Mouse (Mus musculus): ENCODE results near the gene 1110008L16Rik.
"Not testable (repeated sequence)": the region's sequence is repeated elsewhere in the genome, so short reads cannot be mapped to it uniquely, and the experiment has no call there.

Gene 1110008L16Rik

DNA sequence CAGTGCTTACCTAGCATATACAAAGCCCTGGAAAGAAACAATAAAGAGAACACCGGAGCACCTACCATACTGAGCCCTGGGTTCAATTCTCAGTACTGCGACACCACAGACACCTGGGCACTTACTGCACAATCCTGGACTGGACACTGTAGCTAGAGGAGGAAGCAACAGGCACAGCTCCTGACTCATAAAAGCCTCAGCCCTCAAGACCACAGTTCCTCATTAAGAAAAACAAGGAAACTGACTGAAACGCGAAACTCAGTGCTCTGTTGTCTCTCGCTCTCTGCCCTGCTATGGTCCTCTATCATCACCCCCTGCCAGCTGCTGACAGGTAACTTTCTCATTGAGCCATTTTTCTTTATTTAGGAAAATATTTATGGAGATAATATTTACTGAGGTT lies at the start of gene 1110008L16Rik:
TSS of gene 1110008L16Rik (plus strand) at position 242 of the 400 bp plus-strand sequence.
- no peak for DNase-seq

DNA sequence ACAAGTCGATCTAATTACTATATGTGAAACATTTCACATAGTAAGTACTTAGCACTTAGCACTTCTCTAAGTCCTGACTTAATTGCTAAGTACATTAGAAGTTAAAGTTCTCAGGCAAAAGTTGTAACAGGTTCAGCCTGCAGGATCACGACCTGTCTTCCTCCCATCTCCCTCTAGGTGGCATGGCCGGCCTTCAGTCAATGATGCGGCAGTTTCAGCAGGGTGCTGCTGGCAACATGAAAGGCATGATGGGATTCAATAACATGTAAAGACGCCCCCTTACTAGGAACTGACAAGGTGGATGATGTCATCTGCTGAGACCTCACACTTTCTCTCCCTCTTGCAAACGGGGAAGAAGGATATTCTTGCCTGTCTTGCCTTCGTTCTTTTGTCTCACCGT lies 37.4 kb upstream of the 1110008L16Rik start:
- DNase-seq, result not testable (repeated sequence)

DNA sequence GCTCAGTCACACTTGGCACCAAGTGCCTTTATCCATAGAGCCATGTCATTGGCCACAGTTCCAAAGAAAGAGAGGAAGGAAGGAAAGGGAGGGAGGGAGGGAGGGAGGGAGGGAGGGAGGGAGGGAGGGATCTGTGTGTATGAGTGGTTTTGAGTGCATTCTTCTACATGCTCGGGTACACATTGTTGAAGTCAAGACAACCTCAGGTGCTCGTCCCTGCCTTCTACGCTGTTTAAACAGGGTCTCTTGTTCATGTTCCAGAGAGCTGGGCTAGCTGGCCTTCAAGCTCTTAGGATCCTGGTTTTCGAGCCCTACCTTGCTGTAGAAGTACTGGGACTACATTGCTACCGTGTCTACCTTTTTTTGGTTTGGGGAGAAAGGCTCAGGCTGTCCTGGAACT lies 36.0 kb upstream of the 1110008L16Rik start:
- DNase-seq, result not testable (repeated sequence)

DNA sequence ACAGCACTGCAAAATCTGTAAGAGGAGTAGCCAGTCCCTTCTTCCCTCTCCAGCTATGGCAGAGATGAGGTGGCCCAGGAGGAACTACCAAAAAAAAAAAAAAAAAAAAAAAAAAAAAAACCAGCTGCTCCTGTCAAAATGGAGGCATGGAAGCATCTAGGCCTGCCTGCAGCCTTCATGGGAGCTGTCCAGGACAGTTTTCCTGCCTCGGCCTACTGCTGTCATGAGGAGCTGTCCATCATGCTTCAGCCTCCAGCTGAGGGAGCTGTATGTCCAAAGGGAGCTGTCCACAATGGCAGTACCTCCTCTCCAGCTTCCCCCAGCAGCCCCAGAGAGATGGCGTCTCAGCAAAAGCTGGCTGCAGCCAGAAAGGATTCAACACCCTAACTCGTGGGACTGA lies 27.1 kb upstream of the 1110008L16Rik start:
- DNase-seq, result no peak

DNA sequence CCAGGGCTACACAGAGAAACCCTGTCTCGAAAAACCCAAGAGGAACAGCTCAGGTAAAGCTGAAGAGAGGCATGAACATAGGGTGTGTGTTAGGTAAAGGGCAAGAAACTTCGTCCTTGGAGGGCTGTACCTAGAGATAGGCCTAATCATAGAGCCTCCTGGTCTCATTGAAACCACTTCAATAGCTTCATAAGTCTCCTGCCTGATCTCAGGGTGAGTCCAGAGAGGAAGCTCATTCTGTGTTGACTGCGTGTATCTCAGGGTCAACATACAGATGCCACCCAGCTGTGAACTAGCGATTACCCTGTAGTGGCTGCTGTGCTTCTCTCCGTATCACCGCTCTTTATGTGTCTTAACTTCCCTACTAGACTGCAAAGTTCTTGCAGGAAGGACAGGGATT lies 21.8 kb upstream of the 1110008L16Rik start:
- DNase-seq, result not testable (repeated sequence)

DNA sequence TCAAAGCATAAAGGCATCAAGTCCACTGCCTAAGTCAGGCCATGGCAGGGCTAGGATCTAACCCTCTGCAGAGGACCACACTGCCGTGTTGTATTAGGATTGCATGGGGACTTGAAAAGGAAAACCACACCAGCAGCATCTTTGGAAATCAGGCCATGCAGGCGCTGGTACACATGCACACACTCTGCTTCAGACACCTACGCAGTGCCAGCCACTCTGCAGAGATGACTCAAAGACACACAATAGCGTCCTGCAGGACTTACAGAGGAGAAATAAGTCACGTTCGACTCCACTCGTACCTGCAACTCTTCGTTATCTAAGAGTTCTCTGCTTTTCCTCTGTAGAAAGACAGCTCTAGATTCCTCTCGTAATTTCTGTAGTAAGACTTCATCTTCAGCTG lies 1.3 kb upstream of the 1110008L16Rik start:
- no peak for DNase-seq

DNA sequence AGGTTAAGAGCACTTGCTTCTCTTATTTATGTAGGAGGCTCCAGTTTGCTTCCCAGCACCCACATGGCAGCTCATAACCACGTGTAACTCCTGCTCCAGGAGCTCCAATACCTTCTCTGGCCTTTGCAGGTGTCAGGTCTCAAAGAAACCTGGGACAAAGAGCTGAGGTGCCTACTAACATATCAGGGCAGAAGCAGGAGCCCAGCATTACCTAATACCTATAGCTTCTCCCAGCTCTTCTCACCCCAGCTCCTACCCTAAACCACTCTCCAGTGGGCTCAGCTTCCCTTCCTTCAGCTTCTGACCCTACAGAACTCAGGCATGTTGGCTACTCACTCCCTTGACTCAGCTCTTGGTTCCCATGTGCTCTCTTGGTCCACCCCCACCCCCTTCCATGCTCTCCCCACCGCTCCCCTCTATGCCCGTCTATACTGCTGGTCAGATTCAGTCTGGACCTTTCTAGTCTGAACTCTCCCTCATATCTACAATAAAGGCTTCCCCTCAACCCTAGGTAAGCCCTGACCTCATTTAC lies 1.5 kb downstream of the 1110008L16Rik start:
- no peak for DNase-seq

DNA sequence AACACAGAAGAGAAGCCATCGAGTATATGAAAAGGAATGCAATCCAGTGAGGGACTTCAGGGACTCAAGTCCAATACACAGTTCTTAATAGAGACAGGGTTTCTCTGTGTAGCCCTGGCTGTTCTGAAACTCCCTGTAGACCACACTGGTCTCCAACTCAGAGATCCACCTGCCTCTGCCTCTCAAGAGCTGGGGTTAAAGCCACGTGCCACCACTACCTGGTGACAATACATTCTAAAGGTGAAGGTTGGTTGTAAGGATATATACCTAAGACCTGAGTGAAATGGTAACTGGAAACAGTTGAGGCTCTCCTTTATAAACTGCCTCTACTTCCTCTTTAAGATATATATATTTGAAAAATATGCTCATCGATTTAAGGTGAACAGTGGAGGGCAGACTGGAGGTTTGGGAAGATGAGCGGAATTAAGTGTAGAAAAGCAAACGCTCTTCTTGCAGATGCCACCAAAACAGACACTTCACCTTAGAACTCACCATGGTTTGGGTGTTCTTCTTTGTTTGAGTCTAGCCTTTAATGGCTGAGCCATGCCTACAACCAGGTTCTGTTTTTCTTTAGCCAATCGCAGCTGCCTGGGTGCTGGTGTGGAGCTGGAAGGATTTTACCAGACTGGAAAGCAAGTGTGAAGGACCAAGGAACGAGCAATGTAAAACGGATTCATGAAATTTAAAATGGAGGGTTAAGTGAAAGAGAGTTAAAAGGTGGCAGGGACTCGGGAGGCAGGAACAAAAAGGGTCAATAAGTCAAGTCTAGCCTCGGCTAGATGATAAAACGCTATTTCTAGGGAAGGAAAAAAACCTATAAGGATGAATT lies 2.3 kb downstream of the 1110008L16Rik start:
- peak; percentile 16 to 27 for DNase-seq

DNA sequence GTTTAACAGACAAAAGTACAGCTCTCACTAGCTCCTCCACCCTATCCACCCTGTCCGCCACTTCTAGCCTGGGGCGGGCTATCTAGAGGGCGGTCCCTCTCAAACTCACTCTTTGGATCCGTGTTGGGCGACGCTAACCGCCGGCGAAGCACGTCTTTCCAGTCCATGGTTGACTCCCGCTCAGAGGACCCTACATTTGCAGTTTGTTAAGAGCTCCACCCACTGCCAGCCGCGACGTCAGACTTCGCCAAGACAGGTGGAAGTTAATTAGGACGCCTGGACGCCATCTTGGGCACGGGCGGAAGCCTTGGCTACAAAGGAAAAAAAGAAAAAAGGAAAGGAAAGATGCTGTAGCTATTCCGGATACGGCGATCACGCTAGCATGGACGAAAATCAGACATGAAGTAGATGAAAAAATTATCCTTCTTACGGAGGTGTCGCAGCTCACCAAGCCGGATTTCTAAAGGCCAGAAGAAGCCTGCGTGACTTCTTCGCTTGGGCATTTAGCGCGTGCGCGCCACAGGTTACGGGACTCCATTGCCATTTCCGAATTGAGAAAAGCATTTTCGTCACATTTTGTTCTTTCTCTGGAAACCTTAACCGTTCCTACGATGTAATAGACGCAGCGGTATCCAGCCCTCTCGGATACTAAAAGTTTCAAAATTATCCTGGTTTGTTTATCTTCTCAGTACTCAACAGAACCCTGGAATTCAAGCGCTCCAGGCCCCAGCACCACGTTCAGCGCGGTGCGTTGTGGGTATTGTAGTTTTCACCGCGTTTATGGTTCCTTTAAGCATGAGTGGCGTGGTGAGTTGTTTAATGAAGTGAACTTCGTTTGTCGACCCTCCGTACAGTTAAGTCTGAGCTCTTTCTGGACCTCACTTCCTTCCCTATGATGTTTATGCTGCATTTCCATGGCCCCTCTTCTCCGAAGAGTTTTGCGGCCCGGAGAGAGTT lies 3.4 kb downstream of the 1110008L16Rik start, which contains the start of gene Ppp2r3c:
TSS of gene Ppp2r3c (minus strand) at position 514 of the 957 bp plus-strand sequence.
- DNase-seq, result peak; percentile 93 to 95

DNA sequence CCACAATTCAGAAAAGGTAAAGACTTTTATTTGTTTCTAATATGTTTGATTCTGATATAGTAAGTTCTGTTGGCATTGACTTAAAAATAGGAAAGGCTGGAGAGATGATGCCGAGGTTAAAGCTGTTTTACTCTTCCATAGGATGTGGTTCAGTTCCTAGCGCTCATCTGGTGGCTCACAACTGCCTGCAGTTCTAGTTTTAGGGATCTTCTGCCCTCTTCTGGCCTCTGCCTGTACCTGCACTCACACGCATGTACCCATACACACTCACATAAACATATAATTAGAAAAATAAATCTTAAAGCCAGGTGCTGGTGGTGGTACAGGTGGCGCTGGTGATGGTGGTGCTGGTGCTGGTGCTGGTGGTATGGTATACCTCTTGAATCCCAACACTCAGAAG lies 7.0 kb downstream of the 1110008L16Rik start:
- no peak for DNase-seq

DNA sequence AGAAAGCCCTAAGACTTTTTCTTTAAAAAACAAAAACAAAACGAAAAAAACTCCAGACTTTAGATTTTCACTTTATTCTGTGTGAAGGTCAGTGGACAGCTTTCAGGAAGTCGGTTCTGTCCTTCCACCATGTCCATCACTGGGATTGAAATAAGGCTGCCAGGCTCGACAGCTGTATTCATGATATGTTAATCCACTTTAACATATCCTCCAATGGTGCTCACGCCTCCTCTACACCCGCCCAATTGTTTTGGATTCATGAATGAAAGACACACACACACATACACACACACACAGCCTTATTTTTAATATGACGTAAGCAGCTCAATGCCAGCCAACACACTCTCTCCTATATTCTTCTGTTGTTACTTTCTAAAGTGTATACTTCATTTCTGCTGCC lies 8.2 kb downstream of the 1110008L16Rik start:
- no peak for DNase-seq

DNA sequence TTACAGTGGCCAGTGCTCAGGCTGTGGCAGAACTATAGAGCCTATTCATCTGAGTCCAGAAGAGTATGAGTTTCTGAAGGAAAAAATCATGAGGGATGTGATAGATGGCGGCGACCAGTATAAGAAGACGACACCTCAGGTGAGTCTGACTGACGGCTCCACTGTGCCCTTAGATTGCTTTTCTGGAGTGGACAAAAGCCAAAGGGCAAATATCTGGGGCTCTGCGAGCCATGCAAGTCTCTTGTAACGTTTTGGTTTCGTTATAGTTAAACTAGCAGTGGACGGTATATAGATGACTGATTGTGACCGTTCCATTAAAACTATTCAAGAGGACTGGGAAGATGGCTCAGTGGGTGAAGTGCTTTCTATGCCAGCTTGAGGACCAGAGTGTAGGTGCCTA lies 9.4 kb downstream of the 1110008L16Rik start:
- no peak for DNase-seq

DNA sequence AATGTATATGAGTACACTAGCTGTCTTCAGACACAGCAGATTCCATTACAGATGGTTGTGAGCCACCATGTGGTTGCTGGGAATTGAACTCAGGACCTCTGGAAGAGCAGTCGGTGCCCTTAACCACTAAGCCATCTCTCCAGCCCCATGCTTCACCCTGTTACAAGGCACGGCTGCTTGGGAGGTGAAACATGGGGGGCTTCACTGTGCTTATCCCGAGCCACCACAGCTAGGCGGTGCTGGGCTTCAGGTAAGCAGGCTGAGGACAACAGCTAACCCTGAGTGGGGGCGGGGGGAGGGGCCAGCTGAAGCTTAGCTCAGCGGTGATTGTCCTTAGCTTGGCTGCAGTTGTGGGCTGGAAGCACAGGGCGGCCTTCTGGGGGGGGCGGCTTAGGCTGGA lies 10.1 kb downstream of the 1110008L16Rik start:
- no peak for DNase-seq

DNA sequence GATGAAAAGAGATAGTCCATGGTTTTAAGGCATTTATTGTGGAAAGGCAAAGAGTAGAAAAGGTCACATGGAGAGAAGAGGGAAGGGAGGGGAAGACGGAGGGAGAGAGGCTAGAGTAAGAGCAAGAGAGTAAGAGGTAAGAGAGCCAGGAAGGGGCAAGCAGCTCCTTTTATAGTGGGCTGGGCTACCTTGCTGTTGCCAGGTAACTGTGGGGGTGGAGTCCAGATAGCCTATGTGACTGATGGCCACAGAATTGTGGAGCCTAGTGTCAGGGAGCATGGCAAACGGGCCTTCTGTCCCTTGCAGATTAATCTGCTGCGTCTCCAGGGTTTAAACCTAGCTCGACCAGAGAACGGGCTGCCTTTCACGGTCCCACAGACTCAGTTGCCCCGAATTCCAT lies 12.5 kb downstream of the 1110008L16Rik start:
- no peak for DNase-seq

DNA sequence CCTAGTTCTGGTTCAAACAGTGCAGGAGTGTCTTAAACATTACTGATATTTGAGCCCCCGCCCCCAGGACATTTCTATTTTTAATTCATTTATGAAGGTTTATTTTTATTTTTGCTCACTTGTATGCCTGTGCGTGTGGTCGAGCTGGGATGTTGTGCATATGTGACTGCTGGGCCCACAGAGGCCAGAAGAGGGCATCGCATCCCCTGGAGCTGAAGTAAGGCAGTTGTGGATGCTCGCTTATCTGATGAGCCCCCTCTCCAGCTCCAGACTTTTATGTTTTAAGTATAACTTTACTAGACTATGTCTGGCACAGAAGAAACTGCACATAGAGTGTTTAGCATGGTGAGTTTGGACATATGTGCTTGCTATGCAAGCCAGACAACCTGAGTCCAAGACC lies 14.5 kb downstream of the 1110008L16Rik start:
- no peak for DNase-seq

DNA sequence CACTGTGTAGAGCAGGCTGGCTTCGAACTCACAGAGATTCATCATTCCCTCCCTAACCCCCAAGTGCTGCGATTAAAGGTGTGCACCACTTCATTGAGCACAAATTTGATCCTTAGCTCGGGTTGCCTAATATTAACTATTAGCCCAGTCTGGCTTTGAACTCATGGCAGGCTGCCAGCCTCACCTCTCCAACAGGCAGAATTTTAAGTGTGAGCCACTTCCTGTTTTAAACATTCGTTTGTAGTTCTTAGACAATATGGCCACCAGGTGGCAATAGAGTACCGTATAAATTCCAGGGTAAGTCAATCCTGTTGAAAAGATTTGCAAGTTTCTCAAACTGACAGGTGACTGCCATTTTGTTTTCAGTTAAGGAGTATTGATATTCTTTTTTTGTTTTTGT lies 15.8 kb downstream of the 1110008L16Rik start:
- peak; percentile 85 to 92 for DNase-seq

DNA sequence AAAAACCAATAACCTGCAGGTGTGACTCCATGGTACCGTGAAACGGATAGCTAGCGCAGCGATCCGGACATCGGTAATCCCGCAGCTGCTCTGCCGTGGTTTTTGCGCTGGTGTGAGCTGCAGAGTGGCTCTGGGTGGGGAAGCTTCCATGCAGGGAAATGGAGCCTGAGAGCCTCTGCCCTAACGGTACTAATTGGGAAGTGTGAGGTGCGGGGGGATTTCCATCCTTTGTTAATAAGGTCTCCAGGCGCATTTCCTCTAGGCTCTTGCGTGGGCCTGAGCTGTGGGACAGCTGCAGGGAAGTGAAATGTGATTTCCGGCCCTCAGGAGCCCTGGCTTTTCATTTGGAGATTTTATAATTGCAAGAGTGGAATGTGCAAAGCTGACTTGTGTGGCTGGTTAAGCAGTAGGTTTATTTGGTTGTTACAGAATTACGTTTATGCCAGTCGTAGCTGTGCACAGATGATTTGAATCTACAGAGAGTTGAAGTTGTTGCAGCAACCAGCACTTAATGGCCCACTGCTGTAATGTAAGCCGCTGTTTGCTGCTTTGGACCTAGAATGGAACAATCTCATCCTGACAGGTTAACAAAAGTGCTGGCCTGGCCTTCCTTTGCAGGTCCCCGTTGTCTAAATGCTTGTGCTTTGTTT lies 22.4 kb downstream of the 1110008L16Rik start:
- no peak for DNase-seq

DNA sequence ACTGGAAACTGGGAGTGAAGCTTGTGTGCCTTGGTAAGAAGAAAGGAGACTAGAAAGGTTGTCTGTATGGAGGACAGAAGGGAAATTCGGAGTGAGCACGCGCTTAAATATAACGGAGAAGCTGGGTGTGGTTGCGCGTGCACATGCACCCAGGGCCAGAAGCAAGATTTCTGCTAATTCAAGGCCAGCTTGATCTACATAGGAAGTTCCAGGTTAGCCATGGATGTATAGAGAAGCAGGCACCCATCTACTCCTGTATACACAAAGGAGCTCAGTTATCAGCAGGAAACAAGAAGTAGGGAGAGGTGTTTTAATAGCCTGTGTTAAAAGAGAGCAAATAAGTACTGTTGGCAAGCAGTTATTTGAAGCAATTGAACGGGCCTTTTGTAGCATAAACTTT lies 26.3 kb downstream of the 1110008L16Rik start:
- DNase-seq, result no peak

DNA sequence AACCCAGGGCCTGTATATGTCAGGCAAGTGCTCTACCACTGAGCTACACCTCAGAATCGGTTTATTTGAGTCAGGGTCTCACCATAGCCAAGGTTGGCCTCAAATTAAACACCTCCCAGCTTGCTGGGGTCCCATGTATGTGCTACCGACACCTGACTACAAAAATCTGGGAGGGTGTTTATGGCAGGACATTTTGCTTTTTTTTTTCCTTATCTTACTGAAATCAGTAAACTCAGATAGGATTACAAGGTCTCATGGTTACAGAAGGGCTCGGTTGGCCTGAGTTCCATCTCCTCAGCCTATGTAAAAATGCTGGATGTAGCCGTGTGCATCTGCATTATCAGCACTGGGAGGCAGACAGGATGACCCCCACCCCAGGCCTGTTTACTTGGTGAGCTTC lies 29.4 kb downstream of the 1110008L16Rik start:
- DNase-seq, result no peak

DNA sequence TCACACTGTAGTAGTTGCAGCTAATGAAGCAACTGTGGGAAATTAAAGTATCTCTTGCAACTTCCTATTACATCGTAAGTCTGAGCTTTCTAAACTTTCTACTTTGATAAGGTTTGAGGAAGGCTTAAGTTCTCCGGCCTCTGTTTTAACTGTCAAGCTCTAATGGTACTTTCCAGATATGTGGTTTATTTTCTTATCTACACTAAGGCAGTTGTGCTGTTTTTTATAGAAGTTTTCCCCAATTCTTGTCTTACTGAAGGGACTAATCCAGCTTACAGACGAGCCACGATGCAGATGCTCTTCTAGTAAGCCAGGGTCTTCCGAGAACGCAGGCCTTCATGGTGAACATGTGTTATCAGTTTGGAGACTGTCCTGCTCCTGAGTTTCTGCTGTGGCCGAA lies 30.0 kb downstream of the 1110008L16Rik start:
- DNase-seq, result no peak

DNA sequence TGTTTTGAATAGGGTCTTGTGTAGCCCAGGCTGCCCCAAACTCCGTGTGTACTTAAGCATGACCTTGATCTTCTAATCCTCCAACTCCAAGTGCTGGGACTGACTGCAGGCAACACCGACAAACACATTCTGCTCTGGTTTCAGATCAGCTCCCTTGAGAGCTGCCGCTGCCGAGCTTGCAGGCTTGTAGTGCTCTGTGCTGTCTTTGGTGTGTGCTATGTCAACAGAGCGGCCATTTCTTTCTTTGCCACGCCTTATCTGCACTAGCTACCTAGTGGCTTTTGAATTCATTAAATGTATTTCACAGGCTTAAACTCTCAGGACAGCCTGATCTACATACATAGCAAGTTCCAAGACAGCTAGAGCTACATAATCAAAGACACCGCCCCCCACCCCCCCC lies 34.3 kb downstream of the 1110008L16Rik start:
- no peak for DNase-seq

DNA sequence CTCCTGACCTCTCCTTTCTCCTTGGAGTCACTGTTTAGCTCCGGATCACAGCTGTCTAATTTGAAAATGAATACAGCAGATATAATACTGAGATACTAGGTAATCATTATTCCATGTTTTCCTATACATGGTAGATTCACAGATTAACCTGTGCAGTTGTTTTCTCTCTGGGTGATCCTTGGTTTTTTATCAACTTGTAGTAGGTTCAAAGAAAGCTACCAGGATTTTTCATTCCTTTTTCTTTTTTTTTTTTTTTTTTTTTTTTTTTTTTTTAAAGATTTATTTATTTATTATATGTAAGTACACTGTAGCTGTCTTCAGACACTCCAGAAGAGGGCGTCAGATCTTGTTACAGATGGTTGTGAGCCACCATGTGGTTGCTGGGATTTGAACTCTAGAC lies 39.1 kb downstream of the 1110008L16Rik start:
- DNase-seq, result not testable (repeated sequence)

DNA sequence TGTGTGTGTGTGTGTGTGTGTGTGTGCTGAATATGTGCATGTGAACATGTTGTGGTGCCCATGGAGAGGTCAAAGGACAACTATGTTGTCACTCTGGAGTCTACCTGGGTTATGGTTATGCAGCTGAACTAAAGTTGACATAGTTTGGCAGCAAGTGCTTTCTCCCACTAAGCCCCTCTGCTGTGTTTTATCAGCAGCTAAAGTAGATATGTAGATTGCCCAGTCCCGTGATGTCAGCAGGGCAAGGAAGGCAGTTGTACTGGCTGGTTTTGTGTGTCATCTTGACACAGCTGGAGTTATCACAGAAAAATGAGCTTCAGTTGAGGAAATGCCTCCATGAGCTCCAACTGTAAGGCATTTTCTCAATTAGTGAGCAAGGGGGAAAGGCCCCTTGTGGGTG lies 43.7 kb downstream of the 1110008L16Rik start:
- not testable (repeated sequence) for DNase-seq
